Mouse (Mus musculus) lung, postnatal 0 days (tissue): Measurements from ENCODE around the gene Gpc6. TPM values are rescaled to one million over a fixed set of nuclear protein-coding genes. Genes with fewer than 3 reads are reported as not detected.

Source experiments
- ATAC-seq: fragments of 200-750 bp; cut with Nextera tagmentation; 2 replicates; pipeline ENCODE4 v1.8.0; 2017; ENCODE audit warnings: moderate library complexity
- DNase-seq: peaks from one replicate; pipeline ENCODE4 v3.0.0-alpha.2; 2016; ENCODE audit warnings: low spot score
- H3K27ac ChIP-seq: fragments of 300-500 bp; sonication (generic); 2 replicates; pipeline ENCODE4 v1.5.1; 2014; ENCODE audit warnings: antibody characterized with exemption, mild to moderate bottlenecking, low read length, mixed read lengths
- H3K27me3 ChIP-seq: fragments of 300-500 bp; sonication (generic); replicated peaks from 2 replicates; pipeline ENCODE4 v1.6.1; 2014; ENCODE audit warnings: low read length, mixed read lengths; ENCODE audit not compliant: insufficient read depth
- H3K36me3 ChIP-seq: fragments of 300-500 bp; sonication (generic); 2 replicates; pipeline ENCODE4 v1.6.1; 2014; ENCODE audit warnings: low read length, mixed read lengths; ENCODE audit not compliant: insufficient read depth
- H3K4me1 ChIP-seq: fragments of 300-500 bp; sonication (generic); 2 replicates; pipeline ENCODE4 v1.6.1; 2014; ENCODE audit warnings: antibody characterized with exemption, low read depth, low read length, mixed read lengths; ENCODE audit not compliant: insufficient read depth
- H3K4me2 ChIP-seq: fragments of 300-500 bp; sonication (generic); replicated peaks from 2 replicates; pipeline ENCODE4 v1.6.1; 2014; ENCODE audit warnings: low read depth, mild to moderate bottlenecking, low read length, moderate library complexity, mixed read lengths
- H3K4me3 ChIP-seq: fragments of 300-500 bp; sonication (generic); 2 replicates; pipeline ENCODE4 v1.5.1; 2014; ENCODE audit warnings: low read depth, low read length
- H3K9ac ChIP-seq: fragments of 300-500 bp; sonication (generic); replicated peaks from 2 replicates; pipeline ENCODE4 v1.6.1; 2014; ENCODE audit warnings: low read depth, mild to moderate bottlenecking
- H3K9me3 ChIP-seq: fragments of 300-500 bp; sonication (generic); 2 replicates; pipeline ENCODE4 v1.6.1; 2016; ENCODE audit warnings: low read length, mixed read lengths
- CTCF ChIP-seq: IDR thresholded peaks from 2 replicates; pipeline ENCODE4 v1.5.1; 2016; ENCODE audit warnings: antibody characterized with exemption, mild to moderate bottlenecking
- EP300 ChIP-seq: IDR thresholded peaks from 2 replicates; pipeline ENCODE4 v1.6.1; 2016; ENCODE audit warnings: antibody characterized with exemption, mild to moderate bottlenecking, control low read depth
- WGBS: fragments of 180-500 bp; shearing (Covaris S2); extraction: QIAGEN DNeasy Blood & Tissue Kit; methylation state at CpG from one replicate; pipeline ENCODE4 v1.1.7; 2014; 5-methylcytosine and 5-hydroxymethylcytosine counted together
- polyA plus RNA-seq: library from polyadenylated mRNA; unstranded; fragments of >200 nt; fragmentation: Nextera tagmentation; extraction: Ambion mirVana; gene quantifications from 2 replicates; pipeline ENCODE4 v1.2.1, GENCODE M21; 2015

The Gpc6 gene
- polyA plus RNA-seq, 1 experiment from 2014 or later, result 3.1 TPM

- H3K4me2 ChIP-seq, result no peak overlapping the region
- no peaks in the 10 kb centered on the region for H3K9me3 ChIP-seq
- DNase-seq (no peak), ATAC-seq (no peak)
- H3K36me3 ChIP-seq, result no peaks in the 10 kb centered on the region
- no peak overlapping the region for H3K9ac ChIP-seq
- no peaks in the 10 kb centered on the region for H3K4me1 ChIP-seq
- H3K27ac ChIP-seq, result no peak overlapping the region
- no peak overlapping the region for H3K4me3 ChIP-seq
- 60% methylated on average over 2 of the region's 2 CpGs for WGBS
- TF ChIP-seq EP300 (no peak), CTCF (no peak)
- H3K27me3 ChIP-seq, result no peaks in the 10 kb centered on the region
Observed at GRCm38 (mm10) chr14:117304723-117305010, 379.6 kb downstream of the Gpc6 start.

DNA sequence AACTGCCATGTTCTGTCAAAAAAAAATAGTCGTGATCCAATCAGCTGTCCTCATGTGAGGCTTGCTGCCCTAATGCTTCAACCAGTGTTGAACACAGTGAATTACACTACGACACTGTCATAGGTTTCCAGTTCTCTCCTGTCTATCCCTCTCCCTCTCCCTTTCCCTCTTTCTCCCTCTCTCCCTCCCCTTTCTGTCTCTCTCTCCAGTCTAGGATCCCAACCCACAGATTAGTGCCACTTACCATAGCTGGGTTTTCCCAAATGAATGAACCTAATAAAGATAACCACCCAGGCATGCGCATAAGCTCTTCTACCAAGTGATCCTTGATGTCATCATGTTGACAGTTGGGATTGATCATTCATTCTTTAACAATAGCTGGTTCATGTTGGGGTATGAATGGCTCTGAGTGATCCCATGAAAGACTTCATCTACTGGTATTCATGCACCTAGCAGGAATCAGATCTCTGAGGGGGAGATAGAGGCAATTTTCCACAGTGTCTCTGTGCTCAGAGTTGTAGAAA lies 384.9 kb downstream of the Gpc6 start:
- H3K4me3 ChIP-seq, result no peak overlapping the region
- no peaks in the 10 kb centered on the region for H3K27me3 ChIP-seq
- no peak overlapping the region for H3K9ac ChIP-seq
- no peaks in the 10 kb centered on the region for H3K9me3 ChIP-seq
- no peak overlapping the region for H3K4me2 ChIP-seq
- no peak for DNase-seq
- no peaks in the 10 kb centered on the region for H3K4me1 ChIP-seq
- no peak overlapping the region for H3K27ac ChIP-seq
- ATAC-seq, result no peak
- 89% methylated on average over 3 of the region's 3 CpGs for WGBS
- no peak for TF ChIP-seq CTCF
- TF ChIP-seq EP300, result no peak
- H3K36me3 ChIP-seq, result no peaks in the 10 kb centered on the region

- H3K27ac ChIP-seq, result no peak overlapping the region
- 84% methylated on average over 2 of the region's 2 CpGs for WGBS
- H3K36me3 ChIP-seq, result no peaks in the 10 kb centered on the region
- H3K27me3 ChIP-seq, result no peaks in the 10 kb centered on the region
- ATAC-seq (no peak), DNase-seq (no peak)
- H3K4me1 ChIP-seq, result no peaks in the 10 kb centered on the region
- TF ChIP-seq CTCF, result no peak
- TF ChIP-seq EP300, result no peak
- H3K4me2 ChIP-seq, result no peak overlapping the region
- H3K9ac ChIP-seq, result no peak overlapping the region
- no peak overlapping the region for H3K4me3 ChIP-seq
- H3K9me3 ChIP-seq, result no peaks in the 10 kb centered on the region
Observed at GRCm38 (mm10) chr14:117324214-117324613, 399.1 kb downstream of the Gpc6 start.

DNA sequence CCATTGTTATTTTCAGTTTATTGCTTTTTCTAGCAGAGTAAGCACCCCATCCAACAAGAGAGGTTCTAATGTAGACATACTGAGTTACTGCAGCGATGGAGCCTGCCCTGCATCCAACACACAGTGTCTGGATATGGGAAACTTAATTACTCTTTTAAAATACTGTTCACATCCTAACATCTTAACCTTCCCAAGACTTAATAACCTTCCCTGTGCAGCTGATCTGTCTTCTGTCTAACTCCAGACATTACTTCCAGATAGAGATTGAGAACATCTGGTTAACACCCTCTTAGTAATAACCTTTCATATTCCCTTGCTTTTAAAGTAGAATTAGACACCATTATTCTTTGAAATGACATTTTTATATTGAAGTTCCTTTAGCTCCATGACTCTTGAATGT lies 407.1 kb downstream of the Gpc6 start:
- Histone ChIP-seq H3K27ac (no peak overlapping the region), H3K36me3 (no peaks in the 10 kb centered on the region), H3K4me3 (no peak overlapping the region), H3K4me2 (no peak overlapping the region), H3K4me1 (no peaks in the 10 kb centered on the region), H3K9me3 (no peaks in the 10 kb centered on the region), H3K9ac (no peak overlapping the region), H3K27me3 (no peaks in the 10 kb centered on the region)
- no peak for ATAC-seq
- no peak for DNase-seq
- TF ChIP-seq EP300, result no peak
- no peak for TF ChIP-seq CTCF
- 75% methylated on average over 1 of the region's 1 CpGs for WGBS

- WGBS, result 69% methylated on average over 1 of the region's 1 CpGs
- Histone ChIP-seq H3K9me3 (no peaks in the 10 kb centered on the region), H3K9ac (no peak overlapping the region), H3K4me3 (no peak overlapping the region), H3K36me3 (no peaks in the 10 kb centered on the region), H3K27me3 (no peaks in the 10 kb centered on the region), H3K4me1 (no peaks in the 10 kb centered on the region), H3K4me2 (no peak overlapping the region), H3K27ac (no peak overlapping the region)
- DNase-seq (no peak), ATAC-seq (no peak)
- no peak for TF ChIP-seq CTCF
- TF ChIP-seq EP300, result no peak
Observed at GRCm38 (mm10) chr14:117337271-117337670, 412.2 kb downstream of the Gpc6 start.

GRCm38 (mm10) chr14:117340549-117340948 lies 415.4 kb downstream of the Gpc6 start:
- ATAC-seq (no peak), DNase-seq (no peak)
- Histone ChIP-seq H3K4me2 (no peak overlapping the region), H3K27ac (no peak overlapping the region), H3K27me3 (no peaks in the 10 kb centered on the region), H3K9ac (no peak overlapping the region), H3K4me1 (no peaks in the 10 kb centered on the region), H3K4me3 (no peak overlapping the region), H3K36me3 (no peaks in the 10 kb centered on the region), H3K9me3 (no peaks in the 10 kb centered on the region)
- TF ChIP-seq CTCF, result no peak
- TF ChIP-seq EP300, result no peak
- 65% methylated on average over 4 of the region's 4 CpGs for WGBS

DNA sequence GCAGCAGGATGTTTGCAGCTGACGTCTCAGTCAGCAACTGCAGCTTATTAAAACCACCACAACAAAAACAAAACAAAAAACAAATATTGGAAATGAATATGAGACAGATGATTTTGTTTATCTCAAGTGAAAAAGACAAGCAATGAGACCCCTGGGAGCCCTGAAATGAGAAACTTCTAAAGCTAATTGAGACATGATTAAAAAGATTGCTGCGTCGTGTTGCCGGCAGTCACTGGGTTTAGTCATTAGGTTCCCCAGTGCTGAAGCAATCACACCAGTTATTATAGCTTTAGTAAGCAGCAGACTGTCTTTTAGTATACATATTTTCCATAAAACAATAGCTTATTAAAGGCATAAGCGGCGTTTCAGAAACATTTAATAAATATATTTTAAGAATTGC lies 419.4 kb downstream of the Gpc6 start:
- no peak for ATAC-seq
- Histone ChIP-seq H3K27me3 (no peaks in the 10 kb centered on the region), H3K9ac (no peak overlapping the region), H3K4me3 (no peak overlapping the region), H3K4me2 (no peak overlapping the region), H3K27ac (no peak overlapping the region), H3K36me3 (no peaks in the 10 kb centered on the region), H3K9me3 (no peaks in the 10 kb centered on the region), H3K4me1 (no peaks in the 10 kb centered on the region)
- WGBS, result 79% methylated on average over 6 of the region's 6 CpGs
- DNase-seq, result no peak
- TF ChIP-seq CTCF, result no peak
- no peak for TF ChIP-seq EP300
